Mouse (Mus musculus) midbrain, embryonic 11.5 days (tissue): ENCODE results near the gene Atp6v0e. TPM values are rescaled to one million over a fixed set of nuclear protein-coding genes. Genes with fewer than 3 reads are reported as not detected.

Source experiments
- ATAC-seq: fragments of 200-750 bp; cut with Nextera tagmentation; 2 replicates; pipeline ENCODE4 v1.8.0; 2017; ENCODE audit warnings: moderate TSS enrichment, moderate library complexity; ENCODE audit not compliant: low FRiP score
- DNase-seq: peaks from one replicate; pipeline ENCODE4 v3.0.0; 2015; ENCODE audit warnings: low spot score; ENCODE audit errors: missing footprints
- H3K27ac ChIP-seq: fragments of 300-500 bp; sonication (generic); 2 replicates; pipeline ENCODE4 v1.5.1; 2014; ENCODE audit warnings: low read depth, low read length
- H3K27me3 ChIP-seq: fragments of 300-500 bp; sonication (generic); 2 replicates; pipeline ENCODE4 v1.6.1; 2014; ENCODE audit warnings: mild to moderate bottlenecking, low read length, moderate library complexity, mixed read lengths; ENCODE audit not compliant: control insufficient read depth, insufficient read depth
- H3K36me3 ChIP-seq: fragments of 300-500 bp; sonication (generic); 2 replicates; pipeline ENCODE4 v1.6.1; 2014; ENCODE audit warnings: mild to moderate bottlenecking, low read length, moderate library complexity, mixed read lengths; ENCODE audit not compliant: control insufficient read depth, insufficient read depth
- H3K4me1 ChIP-seq: fragments of 300-500 bp; sonication (generic); 2 replicates; pipeline ENCODE4 v1.6.1; 2014; ENCODE audit warnings: low read length; ENCODE audit not compliant: control insufficient read depth, insufficient read depth
- H3K4me2 ChIP-seq: fragments of 300-500 bp; sonication (generic); 2 replicates; pipeline ENCODE4 v1.6.1; 2014; ENCODE audit warnings: mild to moderate bottlenecking, moderate library complexity
- H3K4me3 ChIP-seq: fragments of 300-500 bp; sonication (generic); 2 replicates; pipeline ENCODE4 v1.5.1; 2014; ENCODE audit warnings: low read depth, low read length
- H3K9ac ChIP-seq: fragments of 300-500 bp; sonication (generic); 2 replicates; pipeline ENCODE4 v1.6.1; 2014; ENCODE audit warnings: low read length
- H3K9me3 ChIP-seq: fragments of 300-500 bp; sonication (generic); 2 replicates; pipeline ENCODE4 v1.6.1; 2016; ENCODE audit warnings: low read length; ENCODE audit not compliant: control insufficient read depth
- WGBS: fragments of 180-500 bp; shearing (Covaris S2); extraction: QIAGEN DNeasy Blood & Tissue Kit; methylation state at CpG from one replicate; pipeline ENCODE4 v1.1.7; 2014; 5-methylcytosine and 5-hydroxymethylcytosine counted together
- polyA plus RNA-seq: library from polyadenylated mRNA; unstranded; fragments of >200 nt; fragmentation: Nextera tagmentation; extraction: Ambion mirVana; gene quantifications from 2 replicates; pipeline ENCODE4 v1.2.1, GENCODE M21; 2014

The Atp6v0e gene
- polyA plus RNA-seq, 1 experiment from 2014 or later, result 104 TPM

GRCm38 (mm10) chr17:26621912-26622311 lies 41.1 kb upstream of the Atp6v0e start:
- no peak for ATAC-seq
- WGBS, result 87% methylated on average over 5 of the region's 5 CpGs
- Histone ChIP-seq H3K9ac (no peak overlapping the region), H3K36me3 (peaks cover 10% of the 10 kb centered on the region; the same call in 1 of the 2 replicates), H3K4me1 (no peaks in the 10 kb centered on the region), H3K27ac (no peak overlapping the region), H3K27me3 (no peaks in the 10 kb centered on the region), H3K4me2 (no peak overlapping the region), H3K9me3 (no peaks in the 10 kb centered on the region), H3K4me3 (no peak overlapping the region)
- no peak for DNase-seq

- no peak overlapping the region for H3K4me3 ChIP-seq
- no peaks in the 10 kb centered on the region for H3K9me3 ChIP-seq
- H3K27ac ChIP-seq, result no peak overlapping the region
- H3K9ac ChIP-seq, result no peak overlapping the region
- H3K36me3 ChIP-seq, result peaks cover 17% of the 10 kb centered on the region; the same call in 1 of the 2 replicates
- H3K4me2 ChIP-seq, result no peak overlapping the region
- H3K4me1 ChIP-seq, result no peaks in the 10 kb centered on the region
- no peak for ATAC-seq
- 91% methylated on average over 6 of the region's 6 CpGs for WGBS
- no peak for DNase-seq
- no peaks in the 10 kb centered on the region for H3K27me3 ChIP-seq
Observed at GRCm38 (mm10) chr17:26623991-26624390, 39.0 kb upstream of the Atp6v0e start.

GRCm38 (mm10) chr17:26624999-26625398 lies 38.0 kb upstream of the Atp6v0e start:
- ATAC-seq, result no peak
- DNase-seq, result no peak
- WGBS, result 96% methylated on average over 10 of the region's 10 CpGs
- Histone ChIP-seq H3K4me1 (no peaks in the 10 kb centered on the region), H3K4me2 (no peak overlapping the region), H3K9me3 (no peaks in the 10 kb centered on the region), H3K4me3 (no peak overlapping the region), H3K27ac (no peak overlapping the region), H3K9ac (no peak overlapping the region), H3K36me3 (peaks cover 21% of the 10 kb centered on the region; the same call in 1 of the 2 replicates), H3K27me3 (no peaks in the 10 kb centered on the region)

GRCm38 (mm10) chr17:26625521-26626010 lies 37.5 kb upstream of the Atp6v0e start:
- Histone ChIP-seq H3K36me3 (peaks cover 23% of the 10 kb centered on the region; the same call in 1 of the 2 replicates), H3K9me3 (no peaks in the 10 kb centered on the region), H3K4me2 (no peak overlapping the region), H3K27ac (no peak overlapping the region), H3K4me3 (no peak overlapping the region), H3K9ac (no peak overlapping the region), H3K4me1 (no peaks in the 10 kb centered on the region), H3K27me3 (no peaks in the 10 kb centered on the region)
- DNase-seq (no peak), ATAC-seq (no peak)
- 96% methylated on average over 2 of the region's 2 CpGs for WGBS

GRCm38 (mm10) chr17:26628479-26628878 lies 34.6 kb upstream of the Atp6v0e start:
- H3K4me2 ChIP-seq, result no peak overlapping the region
- no peak overlapping the region for H3K9ac ChIP-seq
- ATAC-seq (no peak), DNase-seq (no peak)
- H3K36me3 ChIP-seq, result peaks cover 22% of the 10 kb centered on the region; the same call in 1 of the 2 replicates
- 90% methylated on average over 6 of the region's 6 CpGs for WGBS
- H3K4me1 ChIP-seq, result no peaks in the 10 kb centered on the region
- H3K27ac ChIP-seq, result no peak overlapping the region
- H3K9me3 ChIP-seq, result no peaks in the 10 kb centered on the region
- no peaks in the 10 kb centered on the region for H3K27me3 ChIP-seq
- H3K4me3 ChIP-seq, result no peak overlapping the region

- 94% methylated on average over 3 of the region's 3 CpGs for whole genome bisulfite sequencing
- H3K36me3 ChIP-seq, result peaks cover 22% of the 10 kb centered on the region; the same call in 1 of the 2 replicates
- no peak for ATAC-seq
Observed at GRCm38 (mm10) chr17:26628936-26629335, 34.1 kb upstream of the Atp6v0e start.

GRCm38 (mm10) chr17:26631811-26632327 lies 31.2 kb upstream of the Atp6v0e start:
- Histone ChIP-seq H3K27me3 (no peaks in the 10 kb centered on the region), H3K4me1 (no peaks in the 10 kb centered on the region), H3K27ac (no peak overlapping the region), H3K36me3 (peaks cover 28% of the 10 kb centered on the region), H3K9me3 (no peaks in the 10 kb centered on the region), H3K4me3 (no peak overlapping the region), H3K9ac (no peak overlapping the region), H3K4me2 (no peak overlapping the region)
- ATAC-seq (no peak), DNase-seq (peak; percentile 56)
- 91% methylated on average over 8 of the region's 8 CpGs for WGBS

More at GRCm38 (mm10) chr17:26628936-26629335, 34.1 kb upstream of the Atp6v0e start:
- Histone ChIP-seq H3K27ac (no peak overlapping the region), H3K9ac (no peak overlapping the region), H3K4me1 (no peaks in the 10 kb centered on the region), H3K27me3 (no peaks in the 10 kb centered on the region), H3K4me3 (no peak overlapping the region), H3K4me2 (no peak overlapping the region), H3K9me3 (no peaks in the 10 kb centered on the region)
- no peak for DNase-seq

GRCm38 (mm10) chr17:26633186-26633585 lies 29.8 kb upstream of the Atp6v0e start:
- H3K27me3 ChIP-seq, result no peaks in the 10 kb centered on the region
- H3K4me3 ChIP-seq, result no peak overlapping the region
- WGBS, result 92% methylated on average over 9 of the region's 9 CpGs
- no peak overlapping the region for H3K4me2 ChIP-seq
- DNase-seq (no peak), ATAC-seq (no peak)
- H3K36me3 ChIP-seq, result peaks cover 21% of the 10 kb centered on the region
- no peaks in the 10 kb centered on the region for H3K4me1 ChIP-seq
- H3K9ac ChIP-seq, result no peak overlapping the region
- no peak overlapping the region for H3K27ac ChIP-seq
- no peaks in the 10 kb centered on the region for H3K9me3 ChIP-seq

- Histone ChIP-seq H3K27me3 (no peaks in the 10 kb centered on the region), H3K4me1 (no peaks in the 10 kb centered on the region), H3K27ac (no peak overlapping the region), H3K36me3 (peaks cover 22% of the 10 kb centered on the region), H3K9me3 (no peaks in the 10 kb centered on the region), H3K4me2 (no peak overlapping the region), H3K9ac (no peak overlapping the region), H3K4me3 (no peak overlapping the region)
- no peak for ATAC-seq
- 95% methylated on average over 9 of the region's 9 CpGs for WGBS
- no peak for DNase-seq
Observed at GRCm38 (mm10) chr17:26633926-26634325, 29.1 kb upstream of the Atp6v0e start.
